Mouse (Mus musculus) heart, embryonic 15.5 days (tissue): ENCODE data around the gene Pcna. TPM values are rescaled to one million over a fixed set of nuclear protein-coding genes. Genes with fewer than 3 reads are reported as not detected.
A peak's percentile ranks its signal among the peaks of the same experiment; 100 is the strongest.
"Not testable (repeated sequence)": the region's sequence is repeated elsewhere in the genome, so short reads cannot be mapped to it uniquely, and the experiment has no call there.

ENCODE experiments used
- ATAC-seq: fragments of 200-750 bp; cut with Nextera tagmentation; replicated peaks from 2 replicates; pipeline ENCODE4 v1.8.0; 2017; ENCODE audit warnings: low read depth, moderate TSS enrichment; ENCODE audit not compliant: insufficient number of reproducible peaks, insufficient read depth, low FRiP score
- H3K27ac ChIP-seq: fragments of 300-500 bp; sonication (generic); 2 replicates; pipeline ENCODE4 v1.5.1; 2015; ENCODE audit warnings: mild to moderate bottlenecking, inconsistent platforms
- H3K27me3 ChIP-seq: fragments of 300-500 bp; sonication (generic); 2 replicates; pipeline ENCODE4 v1.6.1; 2015; ENCODE audit warnings: inconsistent platforms
- H3K36me3 ChIP-seq: fragments of 300-500 bp; sonication (generic); 2 replicates; pipeline ENCODE4 v1.6.1; 2015; ENCODE audit warnings: mild to moderate bottlenecking, inconsistent platforms
- H3K4me1 ChIP-seq: fragments of 300-500 bp; sonication (generic); replicated peaks from 2 replicates; pipeline ENCODE4 v1.6.1; 2015; ENCODE audit warnings: inconsistent platforms
- H3K4me2 ChIP-seq: fragments of 300-500 bp; sonication (generic); 2 replicates; pipeline ENCODE4 v1.6.1; 2015; ENCODE audit warnings: inconsistent platforms, mild to moderate bottlenecking, moderate library complexity
- H3K4me3 ChIP-seq: fragments of 300-500 bp; sonication (generic); 2 replicates; pipeline ENCODE4 v1.5.1; 2015; ENCODE audit warnings: mild to moderate bottlenecking, inconsistent platforms
- H3K9ac ChIP-seq: fragments of 300-500 bp; sonication (generic); 2 replicates; pipeline ENCODE4 v1.6.1; 2015; ENCODE audit warnings: mild to moderate bottlenecking, inconsistent platforms
- H3K9me3 ChIP-seq: fragments of 300-500 bp; sonication (generic); replicated peaks from 2 replicates; pipeline ENCODE4 v1.6.1; 2016; ENCODE audit warnings: inconsistent platforms
- WGBS: fragments of 180-500 bp; shearing (Covaris S2); methylation state at CpG from one replicate; pipeline ENCODE4 v1.1.7; 2015; ENCODE audit warnings: mixed read lengths; 5-methylcytosine and 5-hydroxymethylcytosine counted together
- polyA plus RNA-seq: library from polyadenylated mRNA; unstranded; fragments of >200 nt; fragmentation: Nextera tagmentation; extraction: Ambion mirVana; gene quantifications from 2 replicates; pipeline ENCODE4 v1.2.1, GENCODE M21; 2015

Gene Pcna
- polyA plus RNA-seq = 138 and 157 TPM in 2 replicates

DNA sequence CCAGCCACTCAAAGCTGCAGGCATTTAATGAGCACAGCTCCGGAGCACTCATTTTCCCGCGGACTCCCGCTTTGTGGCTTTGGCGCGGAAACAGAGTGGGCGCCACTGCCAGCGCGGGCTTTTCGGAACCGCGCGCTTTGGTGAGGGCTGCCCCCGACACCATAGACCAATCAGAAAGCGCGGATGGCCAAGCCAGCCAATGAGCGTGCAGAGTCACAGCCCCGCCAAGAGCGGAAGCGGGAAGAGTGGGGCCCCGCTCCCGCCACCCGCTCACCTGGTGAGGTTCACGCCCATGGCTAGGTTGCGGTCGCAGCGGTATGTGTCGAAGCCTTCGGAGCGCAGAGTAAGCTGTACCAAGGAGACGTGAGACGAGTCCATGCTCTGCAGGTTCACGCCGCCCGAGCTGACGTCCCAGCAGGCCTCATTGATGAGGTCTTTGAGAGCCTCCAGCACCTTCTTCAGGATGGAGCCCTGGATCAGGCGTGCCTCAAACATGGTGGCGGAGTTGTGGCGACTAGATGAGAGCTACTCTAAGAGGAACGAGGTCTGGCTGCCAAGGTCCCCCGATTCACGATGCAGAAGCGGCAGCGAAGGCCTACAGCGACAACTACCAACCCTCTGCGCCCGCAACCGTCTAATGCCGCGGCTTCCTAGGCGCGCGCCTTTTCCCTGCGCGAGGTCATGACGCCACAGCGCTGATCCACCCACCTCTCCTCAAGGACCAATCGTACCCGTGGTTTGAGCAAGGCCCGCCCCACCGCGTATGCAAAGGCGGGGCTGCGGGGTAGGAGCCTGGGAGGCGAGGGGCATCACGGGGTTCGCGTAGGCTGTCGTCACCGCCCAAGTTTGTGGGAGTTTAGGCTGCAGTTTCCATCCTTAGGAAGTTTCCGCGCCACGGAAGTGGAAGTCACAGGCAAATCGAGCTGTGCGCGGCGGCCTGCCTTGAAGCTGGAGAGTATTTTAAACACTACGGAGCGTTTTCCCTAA is at the start of gene Pcna:
Gene Pcna, minus strand, starts transcription at position 773 of the 987 bp plus-strand sequence.
- under 1% methylated on average over 79 of the region's 79 CpGs for WGBS
- peak within 1 kb of the TSS; percentile 82 for H3K4me3 ChIP-seq

DNA sequence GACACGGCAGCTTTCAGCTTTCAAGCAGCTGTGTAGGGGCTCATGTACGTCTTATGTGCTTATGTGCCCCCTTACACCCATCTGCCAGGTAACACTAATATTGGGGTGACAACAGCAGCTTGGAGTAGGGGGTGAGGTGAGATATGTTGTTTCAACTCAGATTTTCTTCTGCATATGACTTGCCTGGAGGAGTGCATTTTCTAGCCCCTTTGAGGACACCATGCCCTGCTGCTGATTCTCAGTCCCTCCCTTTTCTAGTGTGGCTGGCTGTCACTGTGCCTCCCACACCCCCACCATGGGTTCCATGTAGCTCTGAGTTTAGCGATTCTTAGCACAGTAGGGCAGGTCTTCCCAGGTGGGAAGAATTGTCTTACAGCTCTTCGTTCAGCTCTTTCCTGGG is 48.3 kb upstream of the Pcna start:
- Histone ChIP-seq H3K36me3 (peaks cover 62% of the 10 kb centered on the region), H3K9ac (no peak overlapping the region), H3K9me3 (no peaks in the 10 kb centered on the region), H3K4me1 (no peaks in the 10 kb centered on the region), H3K27me3 (no peaks in the 10 kb centered on the region), H3K4me2 (no peak overlapping the region), H3K4me3 (no peak overlapping the region), H3K27ac (no peak overlapping the region)
- no peak for ATAC-seq
- 94% methylated on average over 4 of the region's 4 CpGs for WGBS

More for the DNA sequence above, at the start of gene Pcna:
- H3K27me3 ChIP-seq = no peaks in the 10 kb centered on the region
- H3K36me3 ChIP-seq = peaks cover 18% of the 10 kb centered on the region
- peaks cover 22% of the 10 kb centered on the region for H3K4me1 ChIP-seq
- H3K27ac ChIP-seq = peak within 1 kb of the TSS; percentile 86
- peak within 1 kb of the TSS; percentile 64 for H3K9ac ChIP-seq
- peak; percentile 99 for ATAC-seq
- H3K9me3 ChIP-seq = no peaks in the 10 kb centered on the region
- H3K4me2 ChIP-seq = peak within 1 kb of the TSS; percentile 83

DNA sequence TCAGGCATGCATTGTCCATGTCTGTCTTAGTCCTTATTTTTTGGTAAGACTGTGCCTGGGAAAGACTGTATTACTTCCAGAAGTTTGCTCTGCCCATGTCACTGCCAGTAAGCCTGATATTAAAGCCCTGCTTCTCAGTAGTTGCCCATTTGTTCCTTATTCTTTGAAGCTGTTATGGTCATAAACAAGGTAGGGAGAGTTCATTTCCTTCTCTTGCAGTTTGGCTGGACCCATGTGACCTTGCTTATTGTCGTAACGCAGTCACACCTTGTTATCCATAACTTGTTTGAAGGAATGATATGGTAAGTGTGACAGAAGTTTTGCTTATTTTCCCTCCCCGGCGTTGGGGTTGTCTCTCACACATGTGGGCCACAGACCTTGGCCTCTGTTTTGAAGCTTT is 45.1 kb upstream of the Pcna start:
- no peak overlapping the region for H3K4me2 ChIP-seq
- H3K4me1 ChIP-seq = peaks cover 8% of the 10 kb centered on the region; the same call in 1 of the 2 replicates
- 89% methylated on average over 4 of the region's 4 CpGs for WGBS
- no peak overlapping the region for H3K4me3 ChIP-seq
- no peaks in the 10 kb centered on the region for H3K27me3 ChIP-seq
- no peak overlapping the region for H3K27ac ChIP-seq
- peaks cover 69% of the 10 kb centered on the region for H3K36me3 ChIP-seq
- H3K9me3 ChIP-seq = no peaks in the 10 kb centered on the region
- H3K9ac ChIP-seq = no peak overlapping the region
- no peak for ATAC-seq

DNA sequence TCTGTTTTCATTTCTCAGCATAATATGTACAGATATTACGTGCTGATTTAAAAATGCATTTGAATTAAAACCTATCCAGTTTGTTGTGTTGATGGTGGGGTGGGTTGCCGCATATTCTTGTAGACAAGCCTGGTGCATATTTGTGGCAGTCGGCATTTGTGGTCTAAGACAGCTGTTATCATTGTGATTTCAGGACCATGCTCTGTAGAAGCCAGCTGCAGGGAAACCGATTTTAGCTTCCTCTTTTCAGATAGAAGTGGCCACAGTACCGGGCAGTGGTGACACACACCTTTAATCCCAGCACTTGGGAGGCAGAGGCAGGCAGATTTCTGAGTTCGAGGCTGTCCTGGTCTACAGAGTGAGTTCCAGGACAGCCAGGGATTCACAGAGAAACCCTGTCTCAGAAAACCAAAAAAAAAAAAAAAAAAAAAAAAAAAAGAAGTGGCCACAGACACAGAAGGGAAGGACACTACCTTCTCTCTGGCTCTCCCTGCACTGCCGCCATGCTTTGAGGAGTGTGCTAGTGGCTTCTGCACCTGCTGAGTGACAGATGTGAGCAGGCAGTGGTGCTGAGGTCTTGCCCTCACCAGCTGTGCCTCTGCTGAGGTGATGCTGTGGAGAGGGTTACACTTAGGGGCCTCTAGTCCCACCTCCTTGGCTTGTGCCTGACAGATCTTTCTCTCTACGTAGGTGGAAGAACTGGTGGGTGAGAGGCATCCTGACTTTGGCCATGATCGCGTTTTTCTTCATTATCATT is 40.8 kb upstream of the Pcna start:
- Histone ChIP-seq H3K27ac (0 out of 2 replicates have a peak overlapping the region, but pooled peaks have one; percentile 20), H3K27me3 (no peaks in the 10 kb centered on the region), H3K4me1 (peaks cover 41% of the 10 kb centered on the region), H3K36me3 (peaks cover 42% of the 10 kb centered on the region), H3K9ac (no peak overlapping the region), H3K4me2 (no peak overlapping the region), H3K9me3 (no peaks in the 10 kb centered on the region), H3K4me3 (no peak overlapping the region)
- ATAC-seq = no peak
- 79% methylated on average over 10 of the region's 10 CpGs for WGBS

DNA sequence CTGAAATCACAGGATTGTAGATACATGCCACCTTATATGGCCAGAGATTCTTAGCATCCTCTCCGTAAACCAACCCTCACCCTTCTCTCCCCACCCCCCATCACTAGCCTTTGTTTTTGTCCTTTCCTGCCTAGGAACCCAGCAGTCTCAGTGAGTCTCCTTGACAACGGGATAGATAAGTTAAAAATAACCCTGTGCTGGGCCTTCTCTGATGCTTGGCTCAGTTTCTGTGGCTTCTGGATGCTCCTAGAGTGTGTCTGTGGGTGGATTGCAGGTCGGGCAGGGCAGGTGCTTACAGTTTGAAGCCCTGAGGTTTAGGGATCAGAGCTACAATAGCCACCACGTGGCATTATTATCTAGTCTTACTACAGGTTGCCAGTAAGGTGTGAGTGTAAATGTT is 39.0 kb upstream of the Pcna start:
- 12% methylated on average over 4 of the region's 4 CpGs for WGBS
- Histone ChIP-seq H3K9ac (no peak overlapping the region), H3K27ac (peak overlapping the region; percentile 77), H3K36me3 (peaks cover 29% of the 10 kb centered on the region), H3K4me3 (no peak overlapping the region), H3K4me1 (peaks cover 42% of the 10 kb centered on the region), H3K4me2 (peak overlapping the region; percentile 26), H3K27me3 (no peaks in the 10 kb centered on the region), H3K9me3 (no peaks in the 10 kb centered on the region)
- peak; percentile 80 for ATAC-seq

DNA sequence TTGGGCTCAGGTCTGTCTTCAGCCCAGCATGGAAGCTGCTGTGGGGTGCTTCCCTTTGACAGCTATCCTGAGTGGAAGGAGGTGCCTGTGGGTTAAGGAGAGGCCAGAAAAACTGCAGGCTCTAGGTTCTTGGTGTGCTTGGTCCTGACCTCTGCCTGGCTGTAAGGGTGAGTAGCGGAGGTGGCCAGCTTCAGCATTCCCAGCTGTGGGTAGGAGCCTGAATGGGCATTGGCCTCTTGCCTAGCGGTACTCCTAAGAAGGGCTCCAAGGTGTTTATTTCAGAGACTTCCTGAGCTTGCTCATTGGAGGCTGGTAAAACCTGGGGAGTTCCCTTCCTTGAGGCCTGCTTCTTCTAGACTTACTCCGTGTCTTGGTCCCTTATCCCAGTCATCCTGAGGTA is 38.2 kb upstream of the Pcna start:
- no peak overlapping the region for H3K4me2 ChIP-seq
- no peaks in the 10 kb centered on the region for H3K9me3 ChIP-seq
- H3K4me3 ChIP-seq = no peak overlapping the region
- no peaks in the 10 kb centered on the region for H3K27me3 ChIP-seq
- peak overlapping the region; percentile 77 for H3K27ac ChIP-seq
- no peak overlapping the region for H3K9ac ChIP-seq
- H3K4me1 ChIP-seq = peaks cover 46% of the 10 kb centered on the region
- H3K36me3 ChIP-seq = peaks cover 23% of the 10 kb centered on the region
- WGBS = 67% methylated on average over 3 of the region's 3 CpGs
- ATAC-seq = no peak

DNA sequence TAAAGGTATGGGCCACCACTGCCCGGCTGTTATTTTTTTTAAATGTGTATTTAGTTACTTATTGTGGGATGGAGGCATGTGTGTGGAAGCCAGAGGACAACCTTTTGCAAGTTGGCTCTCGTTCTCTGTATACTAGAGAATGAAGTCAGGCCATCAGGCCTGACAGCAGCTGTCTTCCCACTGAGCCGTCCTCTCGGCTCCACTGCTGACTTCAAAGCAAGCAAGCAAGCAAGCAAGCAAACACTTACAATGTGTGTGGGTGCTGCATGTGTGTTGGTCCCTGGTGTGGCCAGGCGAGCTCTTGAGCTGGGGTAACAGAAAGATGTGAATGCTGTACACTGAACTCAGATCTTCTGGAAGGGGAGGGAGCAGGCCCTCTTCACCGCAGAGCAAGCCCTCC is 37.7 kb upstream of the Pcna start:
- Histone ChIP-seq H3K4me2 (no peak overlapping the region), H3K9me3 (no peaks in the 10 kb centered on the region), H3K36me3 (peaks cover 19% of the 10 kb centered on the region), H3K4me1 (peaks cover 46% of the 10 kb centered on the region), H3K4me3 (no peak overlapping the region), H3K27me3 (no peaks in the 10 kb centered on the region), H3K9ac (no peak overlapping the region), H3K27ac (peak overlapping the region; percentile 77)
- ATAC-seq = no peak
- WGBS = 61% methylated on average over 6 of the region's 6 CpGs

DNA sequence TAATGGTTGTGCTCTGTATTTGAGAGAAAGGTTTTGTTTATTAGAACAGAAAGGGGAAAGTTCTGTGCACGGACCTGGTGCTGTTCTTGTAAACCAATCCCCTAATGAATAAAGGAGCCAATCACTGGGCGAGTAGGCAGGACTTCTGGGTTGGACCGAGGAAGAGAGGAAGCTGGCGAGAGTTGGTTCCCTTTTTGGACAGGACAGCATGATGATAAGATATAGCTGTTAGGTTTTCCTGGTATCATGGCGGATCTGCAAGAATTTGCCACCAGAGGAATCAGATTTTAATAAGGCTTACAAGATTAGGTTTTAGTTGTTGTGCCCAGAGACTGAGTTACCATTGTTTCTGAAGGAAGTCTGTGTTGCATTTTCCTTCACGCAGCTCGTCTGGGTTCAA is 36.1 kb upstream of the Pcna start:
- H3K9ac ChIP-seq, H3K27me3 ChIP-seq, H3K4me2 ChIP-seq, H3K4me3 ChIP-seq, ATAC-seq, H3K36me3 ChIP-seq, H3K27ac ChIP-seq, H3K9me3 ChIP-seq: not testable (repeated sequence)
- peaks cover 58% of the 10 kb centered on the region for H3K4me1 ChIP-seq
- WGBS = 56% methylated on average over 5 of the region's 7 CpGs

DNA sequence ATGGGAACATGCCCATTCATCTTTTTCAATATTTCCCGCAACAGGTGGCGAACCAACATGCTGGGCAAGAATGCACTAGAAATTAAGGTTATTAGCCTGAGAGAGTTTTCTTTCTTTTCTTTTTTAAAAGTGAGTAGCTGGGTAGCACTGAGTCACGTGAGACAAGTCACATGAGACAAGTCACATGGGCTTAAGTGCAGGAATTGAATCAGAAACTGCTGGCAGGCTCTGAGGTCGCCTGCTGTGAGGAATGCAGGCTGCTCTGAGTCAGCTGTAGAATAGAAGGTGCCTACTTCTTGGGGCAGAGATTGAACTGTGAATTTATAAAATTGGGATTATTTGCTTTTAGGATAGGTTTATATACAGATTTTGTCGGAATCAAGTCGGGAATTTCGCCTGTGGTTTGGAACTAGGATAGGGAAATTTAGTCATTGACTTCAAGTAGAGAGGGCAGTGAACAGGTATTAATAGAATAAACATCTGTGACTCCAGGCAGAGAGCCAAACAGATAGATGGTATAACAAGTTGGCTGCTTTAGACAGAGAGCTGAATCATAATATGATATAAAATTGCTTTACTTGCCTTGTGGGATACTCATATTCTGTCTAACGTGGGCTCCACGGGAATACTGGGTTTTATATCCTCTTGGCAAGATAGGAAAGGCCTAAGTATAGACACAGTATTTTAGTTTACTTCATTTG is 33.4 kb upstream of the Pcna start:
- no peak for ATAC-seq
- Histone ChIP-seq H3K4me3 (no peak overlapping the region), H3K9me3 (no peaks in the 10 kb centered on the region), H3K9ac (no peak overlapping the region), H3K4me1 (peaks cover 63% of the 10 kb centered on the region), H3K4me2 (peak overlapping the region; percentile 27; the same call in 1 of the 2 replicates), H3K27ac (peak overlapping the region; percentile 81), H3K27me3 (no peaks in the 10 kb centered on the region), H3K36me3 (no peaks in the 10 kb centered on the region)
- WGBS = 53% methylated on average over 9 of the region's 9 CpGs

DNA sequence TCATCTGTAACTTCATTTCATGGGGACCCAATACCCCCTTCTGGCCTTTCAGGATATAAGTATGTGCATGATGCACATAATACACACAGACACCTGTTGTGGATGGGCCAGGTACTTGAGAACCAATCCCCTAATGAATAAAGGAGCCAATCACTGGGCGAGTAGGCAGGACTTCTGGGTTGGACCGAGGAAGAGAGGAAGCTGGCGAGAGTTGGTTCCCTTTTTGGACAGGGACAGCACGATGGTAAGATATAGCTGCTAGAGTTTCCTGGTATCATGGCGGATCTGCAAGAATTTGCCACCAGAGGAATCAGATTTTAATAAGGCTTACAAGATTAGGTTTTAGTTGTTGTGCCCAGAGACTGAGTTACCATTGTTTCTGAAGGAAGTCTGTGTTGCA is 32.6 kb upstream of the Pcna start:
- H3K4me1 ChIP-seq = peaks cover 59% of the 10 kb centered on the region

More for the DNA sequence above, 32.6 kb upstream of the Pcna start:
- H3K4me2 ChIP-seq, ATAC-seq, H3K36me3 ChIP-seq, H3K4me3 ChIP-seq, H3K9ac ChIP-seq, H3K27me3 ChIP-seq, H3K9me3 ChIP-seq: not testable (repeated sequence)
- peak overlapping the region; percentile 85 for H3K27ac ChIP-seq
- 85% methylated on average over 5 of the region's 5 CpGs for WGBS
